21 mouse cellular contexts compared by ENCODE assay signal in genomic region chr13:72762481-72762880, GRCm38 (mm10).
DNase-seq lines count a peak whose midpoint lies in the region; ATAC-seq lines count a peak whose summit lies in the region.
"Had no signal": no experiment of that assay in that cellular context is flagged by ENCODE, and none has a peak within 500 bp of the region (broad histone marks: within the 10 kb centered on the region; RNA-seq: fewer than 3 reads in every experiment).

No protein-coding gene starts in this region.

- H3K27me3 ChIP-seq in heart, embryonic 10.5 days (ENCODE audit: insufficient read depth, poor library complexity, severe bottlenecking) = no peaks in the 10 kb centered on the region
- H3K27me3 ChIP-seq in midbrain, embryonic 11.5 days (ENCODE audit: control insufficient read depth, insufficient read depth, low read length) = no peaks in the 10 kb centered on the region
- H3K27me3 ChIP-seq in midbrain, embryonic 13.5 days = no peaks in the 10 kb centered on the region
- H3K27me3 ChIP-seq: CH12.LX had no signal

- no peak overlapping the region for H3K4me2 ChIP-seq in midbrain, embryonic 11.5 days
- H3K4me2 ChIP-seq in midbrain, embryonic 13.5 days (replicated peaks) = no peak overlapping the region

- H3K4me1 ChIP-seq in heart, embryonic 10.5 days = no peaks in the 10 kb centered on the region
- no peaks in the 10 kb centered on the region for H3K4me1 ChIP-seq in midbrain, embryonic 11.5 days (ENCODE audit: control insufficient read depth, insufficient read depth, low read length)
- H3K4me1 ChIP-seq in midbrain, embryonic 13.5 days (replicated peaks) = no peaks in the 10 kb centered on the region

- ATAC-seq in midbrain, embryonic 11.5 days (ENCODE audit: low FRiP score) = no peak
- no peak for ATAC-seq in midbrain, embryonic 13.5 days
- ATAC-seq: activated CD4-positive, CD25-positive, alpha-beta regulatory T cell, adult 4 months; CD4-positive, CD25-positive, alpha-beta regulatory T cell, adult 4 months; Patski had no signal

- 88% methylated on average over 5 of the region's 5 CpGs for WGBS in heart, embryonic 10.5 days
- 84% methylated on average over 5 of the region's 5 CpGs for WGBS in midbrain, embryonic 11.5 days
- 91% methylated on average over 5 of the region's 5 CpGs for WGBS in midbrain, embryonic 13.5 days

- no peaks in the 10 kb centered on the region for H3K36me3 ChIP-seq in heart, embryonic 10.5 days
- no peaks in the 10 kb centered on the region for H3K36me3 ChIP-seq in midbrain, embryonic 11.5 days (ENCODE audit: control insufficient read depth, insufficient read depth, low read length)
- H3K36me3 ChIP-seq in midbrain, embryonic 13.5 days = no peaks in the 10 kb centered on the region
- H3K36me3 ChIP-seq: G1E had no signal

- no peaks in the 10 kb centered on the region for H3K9me3 ChIP-seq in heart, embryonic 10.5 days
- no peaks in the 10 kb centered on the region for H3K9me3 ChIP-seq in midbrain, embryonic 11.5 days (ENCODE audit: control insufficient read depth, low read length)
- no peaks in the 10 kb centered on the region for H3K9me3 ChIP-seq in midbrain, embryonic 13.5 days

- no peak overlapping the region for H3K27ac ChIP-seq in heart, embryonic 10.5 days
- H3K27ac ChIP-seq in midbrain, embryonic 11.5 days (ENCODE audit: low read depth, low read length) = no peak overlapping the region
- H3K27ac ChIP-seq in midbrain, embryonic 13.5 days = no peak overlapping the region

- DNase-seq in heart, adult 11 months = peak; percentile 76
- no peak for DNase-seq in heart, postnatal 25 days (ENCODE audit: low spot score)
- peak; percentile 58 for DNase-seq in heart, embryonic 10.5 days (ENCODE audit: low spot score)
- DNase-seq in heart, adult 18-20 months = no peak
- peak; percentile 51 for DNase-seq in midbrain, embryonic 11.5 days (ENCODE audit: low spot score, missing footprints)
- DNase-seq: adrenal gland, adult 2 months; adrenal gland, adult 8-10 months; adrenal gland, postnatal 10 days; adrenal gland, postnatal 14 days; adrenal gland, postnatal 25 days; adrenal gland, postnatal 36 days; B cell, adult 2 months; cerebellum, adult 11 months; cerebellum, adult 11-12 months; cerebellum, adult 18-20 months had no signal

- no peak overlapping the region for H3K4me3 ChIP-seq in heart, embryonic 10.5 days
- H3K4me3 ChIP-seq in midbrain, embryonic 11.5 days (ENCODE audit: low read depth, low read length) = no peak overlapping the region
- H3K4me3 ChIP-seq in midbrain, embryonic 13.5 days (replicated peaks) = no peak overlapping the region

- H3K9ac ChIP-seq in midbrain, embryonic 11.5 days (ENCODE audit: low read length) = no peak overlapping the region
- H3K9ac ChIP-seq in midbrain, embryonic 13.5 days (replicated peaks) = no peak overlapping the region

- intact Hi-C loops in heart, postnatal 25 days (cut with DNase I) = no loop called here

Comparison
In these comparisons a context has a peak if more than half of its experiments do, and no peak if none do; other contexts are left out.
1. DNase-seq: peak in heart, adult 11 months (single experiment), heart, embryonic 10.5 days (single experiment) and midbrain, embryonic 11.5 days (single experiment); none in heart, postnatal 25 days (single experiment) and heart, adult 18-20 months (0 of 2).